Mouse (Mus musculus) neural tube, embryonic 13.5 days (tissue): Measurements from ENCODE around the gene Smim17. TPM values are rescaled to one million over a fixed set of nuclear protein-coding genes. Genes with fewer than 3 reads are reported as not detected.
"Not testable (repeated sequence)": the region's sequence is repeated elsewhere in the genome, so short reads cannot be mapped to it uniquely, and the experiment has no call there.

Experiments used
- ATAC-seq: fragments of 200-750 bp; cut with Nextera tagmentation; 2 replicates; pipeline ENCODE4 v1.8.0; 2017; ENCODE audit warnings: low read depth, mild to moderate bottlenecking, moderate TSS enrichment, moderate library complexity
- H3K27ac ChIP-seq: fragments of 300-500 bp; sonication (generic); replicated peaks from 2 replicates; pipeline ENCODE4 v1.5.1; 2015; ENCODE audit warnings: moderate library complexity, mild to moderate bottlenecking, inconsistent platforms
- H3K27me3 ChIP-seq: fragments of 300-500 bp; sonication (generic); 2 replicates; pipeline ENCODE4 v1.6.1; 2015; ENCODE audit warnings: mild to moderate bottlenecking, inconsistent platforms
- H3K36me3 ChIP-seq: fragments of 300-500 bp; sonication (generic); 2 replicates; pipeline ENCODE4 v1.6.1; 2015; ENCODE audit warnings: mild to moderate bottlenecking, inconsistent platforms
- H3K4me1 ChIP-seq: fragments of 300-500 bp; sonication (generic); replicated peaks from 2 replicates; pipeline ENCODE4 v1.6.1; 2015; ENCODE audit warnings: inconsistent platforms
- H3K4me2 ChIP-seq: fragments of 300-500 bp; sonication (generic); 2 replicates; pipeline ENCODE4 v1.6.1; 2015; ENCODE audit warnings: inconsistent platforms, mild to moderate bottlenecking, moderate library complexity
- H3K4me3 ChIP-seq: fragments of 300-500 bp; sonication (generic); 2 replicates; pipeline ENCODE4 v1.5.1; 2015; ENCODE audit warnings: mild to moderate bottlenecking, inconsistent platforms
- H3K9ac ChIP-seq: fragments of 300-500 bp; sonication (generic); 2 replicates; pipeline ENCODE4 v1.6.1; 2015; ENCODE audit warnings: moderate library complexity, mild to moderate bottlenecking, inconsistent platforms
- H3K9me3 ChIP-seq: fragments of 300-500 bp; sonication (generic); 2 replicates; pipeline ENCODE4 v1.6.1; 2016; ENCODE audit warnings: inconsistent platforms
- WGBS: fragments of 180-500 bp; shearing (Covaris S2); methylation state at CpG from one replicate; pipeline ENCODE4 v1.1.7; 2015; 5-methylcytosine and 5-hydroxymethylcytosine counted together
- polyA plus RNA-seq: library from polyadenylated mRNA; unstranded; fragments of >200 nt; fragmentation: Nextera tagmentation; extraction: Ambion mirVana; gene quantifications from 2 replicates; pipeline ENCODE4 v1.2.1, GENCODE M21; 2015

Gene Smim17
- polyA plus RNA-seq, 1 experiment from 2014 or later, result 3.2 TPM

DNA sequence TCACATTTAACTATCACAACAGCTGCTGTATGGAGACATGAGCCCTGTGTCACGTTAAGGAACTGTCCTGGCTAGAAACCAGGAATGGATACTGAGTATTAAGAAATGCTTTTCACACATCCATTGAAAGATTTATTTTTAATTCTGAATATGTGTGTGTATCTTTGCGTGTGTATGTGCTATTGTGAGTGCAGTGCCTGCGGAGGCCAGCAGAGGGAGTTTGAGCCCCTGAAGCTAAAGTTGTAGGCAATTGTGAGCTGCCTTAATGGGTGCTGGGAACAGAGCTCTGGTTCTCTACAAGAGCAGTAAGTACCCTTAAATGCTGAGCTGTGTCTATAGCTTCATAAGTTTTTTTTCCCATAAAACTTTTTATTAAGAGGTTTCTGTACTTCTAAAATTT lies 30.9 kb downstream of the Smim17 start:
- H3K27ac ChIP-seq, result no peak overlapping the region
- WGBS, result 87% methylated on average over 3 of the region's 3 CpGs
- no peak for ATAC-seq

DNA sequence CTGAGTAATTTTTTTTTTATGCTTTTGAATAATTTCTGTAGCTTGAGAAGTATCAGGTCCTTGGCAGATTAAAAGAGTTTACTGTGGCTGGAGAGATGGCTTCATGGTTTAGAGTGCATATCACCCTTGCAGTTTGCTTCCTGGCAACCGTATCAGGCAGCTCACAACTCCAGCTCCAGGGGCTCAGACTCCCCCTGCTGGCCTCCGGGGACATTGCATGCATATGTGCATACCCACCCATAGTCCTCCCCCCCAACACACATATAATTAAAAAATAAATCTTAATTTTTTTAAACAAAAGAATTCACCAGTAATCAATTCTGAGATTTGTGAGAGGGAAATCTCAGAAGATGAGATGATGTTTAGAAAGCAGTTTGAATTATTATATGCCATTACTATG lies 31.8 kb downstream of the Smim17 start:
- no peak overlapping the region for H3K27ac ChIP-seq
- no peak overlapping the region for H3K4me3 ChIP-seq
- H3K4me2 ChIP-seq, result no peak overlapping the region
- 34% methylated on average over 2 of the region's 2 CpGs for WGBS
- H3K9me3 ChIP-seq, result peaks cover 7% of the 10 kb centered on the region; the same call in 1 of the 2 replicates
- no peak for ATAC-seq
- peaks cover 5% of the 10 kb centered on the region; the same call in 1 of the 2 replicates for H3K36me3 ChIP-seq
- no peaks in the 10 kb centered on the region for H3K27me3 ChIP-seq
- no peak overlapping the region for H3K9ac ChIP-seq
- peaks cover 6% of the 10 kb centered on the region for H3K4me1 ChIP-seq

More for the DNA sequence above, 30.9 kb downstream of the Smim17 start:
- no peak overlapping the region for H3K9ac ChIP-seq
- H3K9me3 ChIP-seq, result peaks cover 7% of the 10 kb centered on the region; the same call in 1 of the 2 replicates
- no peak overlapping the region for H3K4me3 ChIP-seq
- H3K4me1 ChIP-seq, result no peaks in the 10 kb centered on the region; the same call in 1 of the 2 replicates
- H3K27me3 ChIP-seq, result no peaks in the 10 kb centered on the region
- no peak overlapping the region for H3K4me2 ChIP-seq
- peaks cover 5% of the 10 kb centered on the region; the same call in 1 of the 2 replicates for H3K36me3 ChIP-seq

DNA sequence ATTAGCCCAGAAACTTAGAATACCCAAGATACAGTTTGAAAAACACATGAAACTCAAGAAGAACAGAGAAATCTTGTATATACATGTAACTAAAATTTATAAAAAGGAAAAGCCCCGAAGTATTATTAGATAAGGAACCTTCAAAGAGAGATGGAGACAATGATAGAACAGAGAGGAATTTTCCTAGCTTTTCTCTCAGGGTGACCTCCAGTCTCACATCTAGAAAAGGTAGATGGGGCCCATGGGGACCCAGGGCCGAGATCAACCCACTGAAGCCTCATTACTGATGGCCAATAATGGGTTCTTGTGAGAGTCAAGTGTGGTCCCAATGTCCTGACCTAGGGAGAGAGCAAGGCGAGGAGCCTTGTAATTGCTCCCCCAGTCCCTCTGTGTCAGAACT lies 39.9 kb downstream of the Smim17 start, which contains the start of gene Olfr1344:
Gene Olfr1344 (plus strand): TSS at position 301 of the 400 bp plus-strand sequence.
- peaks cover 12% of the 10 kb centered on the region for H3K4me1 ChIP-seq
- H3K4me2 ChIP-seq, result no peak within 1 kb of the TSS
- 80% methylated on average over 3 of the region's 3 CpGs for WGBS
- no peak within 1 kb of the TSS for H3K4me3 ChIP-seq
- no peaks in the 10 kb centered on the region for H3K9me3 ChIP-seq
- no peak within 1 kb of the TSS for H3K27ac ChIP-seq
- no peaks in the 10 kb centered on the region for H3K36me3 ChIP-seq
- no peak within 1 kb of the TSS for H3K9ac ChIP-seq
- no peaks in the 10 kb centered on the region for H3K27me3 ChIP-seq
- no peak for ATAC-seq

- no peak overlapping the region for H3K9ac ChIP-seq
- no peaks in the 10 kb centered on the region for H3K36me3 ChIP-seq
- no peaks in the 10 kb centered on the region for H3K27me3 ChIP-seq
- no peaks in the 10 kb centered on the region for H3K4me1 ChIP-seq
- ATAC-seq, result no peak
- 72% methylated on average over 2 of the region's 2 CpGs for WGBS
- no peaks in the 10 kb centered on the region for H3K9me3 ChIP-seq
- no peak overlapping the region for H3K27ac ChIP-seq
- no peak overlapping the region for H3K4me2 ChIP-seq
- no peak overlapping the region for H3K4me3 ChIP-seq
Observed at GRCm38 (mm10) chr7:6441173-6441572, 42.7 kb downstream of the Smim17 start.

DNA sequence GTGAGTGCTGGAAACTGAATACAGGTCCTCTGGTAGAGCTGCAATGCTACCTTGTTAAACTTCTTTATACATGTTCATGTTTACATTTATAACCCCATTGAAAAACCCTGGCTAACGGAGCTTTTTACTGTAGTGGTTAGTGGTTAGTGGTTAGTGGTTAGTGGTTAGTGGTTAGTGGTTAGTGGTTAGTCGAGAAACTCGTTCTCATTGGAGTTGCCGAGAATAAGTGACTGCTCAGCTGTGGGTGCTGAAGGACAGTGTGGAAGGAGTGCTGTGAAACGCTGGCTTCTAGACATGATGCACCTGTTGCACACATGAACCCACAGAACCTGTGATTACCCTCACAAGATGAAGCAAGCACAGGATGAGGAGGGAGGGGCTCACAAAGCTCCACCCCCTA lies 49.3 kb downstream of the Smim17 start:
- Histone ChIP-seq H3K4me2 (no peak overlapping the region), H3K4me1 (no peaks in the 10 kb centered on the region), H3K27me3 (no peaks in the 10 kb centered on the region), H3K9ac (no peak overlapping the region), H3K4me3 (no peak overlapping the region), H3K36me3 (no peaks in the 10 kb centered on the region), H3K9me3 (0 out of 2 replicates have a peak, but pooled peaks cover 4% of the 10 kb centered on the region), H3K27ac (no peak overlapping the region)
- ATAC-seq, result no peak
- WGBS, result 89% methylated on average over 5 of the region's 5 CpGs

GRCm38 (mm10) chr7:6455868-6456267 lies 57.4 kb downstream of the Smim17 start, which contains the start of gene Olfr1336:
Gene Olfr1336 (plus strand): TSS chr7:6456168.
- no peaks in the 10 kb centered on the region for H3K27me3 ChIP-seq
- no peaks in the 10 kb centered on the region for H3K4me1 ChIP-seq
- no peaks in the 10 kb centered on the region for H3K9me3 ChIP-seq
- ATAC-seq, result no peak
- H3K4me2 ChIP-seq, result no peak within 1 kb of the TSS
- no peaks in the 10 kb centered on the region for H3K36me3 ChIP-seq
- H3K27ac ChIP-seq, result no peak within 1 kb of the TSS
- no peak within 1 kb of the TSS for H3K4me3 ChIP-seq
- no peak within 1 kb of the TSS for H3K9ac ChIP-seq

GRCm38 (mm10) chr7:6456399-6456798 lies 57.9 kb downstream of the Smim17 start:
- no peak overlapping the region for H3K4me2 ChIP-seq
- no peaks in the 10 kb centered on the region for H3K9me3 ChIP-seq
- H3K27ac ChIP-seq, result no peak overlapping the region
- no peak overlapping the region for H3K4me3 ChIP-seq
- H3K36me3 ChIP-seq, result no peaks in the 10 kb centered on the region
- H3K4me1 ChIP-seq, result no peaks in the 10 kb centered on the region
- 47% methylated on average over 3 of the region's 3 CpGs for WGBS
- ATAC-seq, result no peak
- H3K27me3 ChIP-seq, result no peaks in the 10 kb centered on the region
- H3K9ac ChIP-seq, result no peak overlapping the region

- Histone ChIP-seq H3K4me2 (no peak within 1 kb of the TSS), H3K36me3 (no peaks in the 10 kb centered on the region), H3K27me3 (no peaks in the 10 kb centered on the region), H3K9me3 (no peaks in the 10 kb centered on the region), H3K4me3 (no peak within 1 kb of the TSS), H3K27ac (no peak within 1 kb of the TSS), H3K4me1 (no peaks in the 10 kb centered on the region), H3K9ac (no peak within 1 kb of the TSS)
- no peak for ATAC-seq
Observed at GRCm38 (mm10) chr7:6466951-6467350, 68.4 kb downstream of the Smim17 start, which contains the start of gene Olfr1346. Gene Olfr1346 (plus strand): TSS chr7:6467101.

DNA sequence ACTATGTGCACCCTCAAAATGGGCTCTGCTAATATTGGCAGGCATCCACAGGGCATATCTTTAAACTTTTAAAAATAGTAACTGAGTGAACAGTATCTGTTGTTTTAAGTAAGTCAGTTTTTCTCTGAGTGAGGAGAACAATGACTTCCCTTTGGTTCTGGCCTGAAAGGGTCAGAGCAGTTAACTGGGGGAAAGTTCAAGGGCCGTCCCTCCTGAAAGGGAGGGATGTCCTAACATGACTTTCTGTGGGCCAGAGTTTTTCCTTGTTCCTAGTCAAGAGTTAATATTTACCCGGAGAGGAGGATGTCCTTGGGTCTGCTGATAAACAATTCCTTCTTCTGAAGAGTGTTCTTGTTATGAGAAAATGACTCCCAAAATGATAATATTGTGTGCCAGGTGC lies 79.1 kb downstream of the Smim17 start:
- not testable (repeated sequence) for H3K27ac ChIP-seq, H3K36me3 ChIP-seq, H3K4me2 ChIP-seq, H3K4me3 ChIP-seq, H3K4me1 ChIP-seq, H3K27me3 ChIP-seq, H3K9ac ChIP-seq, ATAC-seq, H3K9me3 ChIP-seq
- WGBS, result 83% methylated on average over 2 of the region's 2 CpGs

Other genes with a start within 250 kb of the Smim17 start
- 23.0 and 23.7 TPM in 2 replicates for gene Zfp787, start 242.7 kb upstream of the Smim17 start, polyA plus RNA-seq
- 71.4 and 81.0 TPM in 2 replicates for gene Zfp444, start 226.5 kb upstream of the Smim17 start, polyA plus RNA-seq
- gene Galp, start 201.6 kb upstream of the Smim17 start, polyA plus RNA-seq, result not detected in 2 replicates
- gene Zscan5b, start 176.4 kb upstream of the Smim17 start, polyA plus RNA-seq, result not detected in 2 replicates
- not detected in 2 replicates for gene Epp13, start 146.0 kb upstream of the Smim17 start, polyA plus RNA-seq
- gene Zfp667, start 112.1 kb upstream of the Smim17 start, polyA plus RNA-seq, result 17.7 and 17.8 TPM in 2 replicates
- 10.4 and 14.0 TPM in 2 replicates for gene Zfp583, start 67.4 kb upstream of the Smim17 start, polyA plus RNA-seq
- gene Gm3854, start 55.0 kb upstream of the Smim17 start, polyA plus RNA-seq, result 6.7 and 7.4 TPM in 2 replicates
- gene Zfp78, start 35.4 kb upstream of the Smim17 start, polyA plus RNA-seq, result 3.5 and 4.5 TPM in 2 replicates
- gene Zfp28, start 15.4 kb upstream of the Smim17 start, polyA plus RNA-seq, result 12.0 and 15.1 TPM in 2 replicates
- not detected in 2 replicates for gene Gm20715, start 11.6 kb downstream of the Smim17 start, polyA plus RNA-seq
- 0.10 TPM in 1 of 2 replicates, not detected in the other for gene Olfr1344, start 40.0 kb downstream of the Smim17 start, polyA plus RNA-seq
- gene Olfr1336, start 57.5 kb downstream of the Smim17 start, polyA plus RNA-seq, result not detected in 2 replicates
- gene Olfr1346, start 68.4 kb downstream of the Smim17 start, polyA plus RNA-seq, result not detected in 2 replicates
- not detected in 2 replicates for gene Olfr5, start 88.2 kb downstream of the Smim17 start, polyA plus RNA-seq
- not detected in 2 replicates for gene Olfr1347, start 101.0 kb downstream of the Smim17 start, polyA plus RNA-seq
- gene Olfr1348, start 110.0 kb downstream of the Smim17 start, polyA plus RNA-seq, result not detected in 2 replicates
- not detected in 2 replicates for gene Olfr1349, start 124.2 kb downstream of the Smim17 start, polyA plus RNA-seq
- not detected in 2 replicates for gene Olfr1350, start 166.1 kb downstream of the Smim17 start, polyA plus RNA-seq